Mouse (Mus musculus): ENCODE data around the gene Rpl39l.
"Not testable (repeated sequence)": the region's sequence is repeated elsewhere in the genome, so short reads cannot be mapped to it uniquely, and the experiment has no call there.

The Rpl39l gene

DNA sequence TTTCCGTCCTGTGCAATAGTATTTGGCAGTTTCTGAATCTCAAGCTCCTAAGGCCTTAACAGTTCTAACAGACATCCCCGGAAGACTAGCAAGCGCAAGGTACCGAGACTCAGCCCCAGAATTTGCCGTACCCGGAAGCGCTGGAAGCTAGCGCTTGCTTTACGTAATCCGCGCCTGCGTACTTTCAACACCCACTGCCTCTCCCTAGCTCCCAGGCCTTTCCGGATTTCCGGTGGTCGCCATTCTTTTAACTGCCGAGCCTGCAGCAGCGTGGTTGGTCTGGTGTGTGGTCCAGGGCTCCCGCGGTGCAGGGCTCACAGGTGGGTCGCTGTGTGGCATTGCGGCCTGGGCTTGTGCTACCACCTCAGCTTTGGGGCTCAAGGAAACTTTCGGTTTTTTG lies at the start of gene Rpl39l:
Gene Rpl39l (plus strand): TSS at position 222 of the 400 bp plus-strand sequence.
- no peak for DNase-seq

DNA sequence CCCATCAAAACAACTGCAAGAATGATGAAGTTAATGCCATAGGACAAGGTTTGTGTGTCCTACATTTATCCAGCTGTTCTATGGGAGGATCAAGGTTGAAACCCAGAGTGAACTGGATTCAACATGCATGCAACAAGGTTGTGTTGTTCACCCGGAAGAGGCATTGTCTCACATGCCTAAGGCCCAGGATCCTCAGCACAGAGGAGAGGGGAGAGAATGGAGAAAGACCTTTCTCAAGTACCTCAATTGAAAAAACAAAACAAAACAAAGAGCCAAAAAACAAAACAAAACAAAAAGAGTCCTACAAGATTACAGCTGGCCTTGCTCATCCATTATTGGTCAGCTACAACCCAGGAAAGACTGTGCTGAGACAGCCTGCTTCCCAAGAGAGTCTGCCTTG lies 42.4 kb upstream of the Rpl39l start:
- no peak for DNase-seq

DNA sequence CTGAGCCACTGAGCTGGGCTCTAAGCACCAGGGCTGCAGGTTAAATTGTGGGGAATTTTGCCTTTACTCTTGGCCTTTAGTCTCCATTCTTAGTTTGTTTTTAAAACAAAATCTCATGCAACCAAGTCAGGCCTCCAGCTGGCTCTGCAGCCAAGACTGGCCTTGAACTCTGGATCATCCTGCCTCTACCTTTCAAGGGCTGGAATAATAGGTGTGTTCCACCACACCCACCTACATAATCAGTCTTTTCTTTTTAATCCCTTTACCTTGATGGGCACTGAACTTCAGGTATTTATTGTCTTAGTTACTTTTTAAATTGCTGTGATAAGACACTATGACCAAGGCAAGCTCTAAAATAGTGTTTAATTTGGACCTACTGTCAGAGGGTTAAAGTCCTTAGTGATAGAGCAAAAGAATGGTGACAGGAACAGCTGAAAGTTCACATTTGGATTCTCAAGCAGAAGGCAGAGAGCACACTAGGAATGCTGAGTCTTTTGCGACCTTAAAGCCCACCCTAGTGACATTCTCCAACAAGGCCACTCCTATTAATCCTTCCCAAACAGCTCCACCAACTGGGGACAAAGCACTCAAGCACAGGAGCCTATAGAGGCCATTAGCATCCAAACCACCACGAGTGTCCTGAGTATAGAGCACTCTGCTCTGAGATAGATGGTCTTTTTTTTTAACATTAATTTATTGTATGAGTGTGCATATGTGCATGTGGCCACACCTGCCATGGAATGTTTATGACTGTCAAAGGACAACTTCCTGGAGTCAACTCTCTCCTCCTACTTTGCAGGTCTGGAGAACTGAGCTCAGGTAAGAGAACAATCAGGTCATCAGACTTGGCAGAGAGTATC lies 40.7 kb upstream of the Rpl39l start:
- no peak for DNase-seq

DNA sequence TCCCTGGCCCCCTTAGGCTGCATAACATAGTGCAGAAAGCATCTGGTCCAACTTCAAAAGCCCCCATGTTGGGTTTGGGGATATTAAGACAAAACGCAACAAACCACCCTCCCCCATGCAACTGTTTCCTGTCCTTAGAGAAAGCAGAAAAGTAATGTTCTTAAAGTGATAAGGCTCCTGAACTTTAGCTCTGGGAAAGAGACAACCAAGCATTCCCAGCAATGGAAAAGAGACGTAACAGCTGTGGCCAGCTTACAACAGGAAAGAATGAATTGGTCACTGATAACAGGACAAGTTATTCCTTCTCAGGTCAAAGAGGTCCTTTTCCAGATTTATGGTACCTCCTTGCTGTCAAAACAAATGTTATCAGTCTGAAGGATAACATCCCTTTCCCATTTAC lies 26.9 kb upstream of the Rpl39l start:
- DNase-seq = no peak

DNA sequence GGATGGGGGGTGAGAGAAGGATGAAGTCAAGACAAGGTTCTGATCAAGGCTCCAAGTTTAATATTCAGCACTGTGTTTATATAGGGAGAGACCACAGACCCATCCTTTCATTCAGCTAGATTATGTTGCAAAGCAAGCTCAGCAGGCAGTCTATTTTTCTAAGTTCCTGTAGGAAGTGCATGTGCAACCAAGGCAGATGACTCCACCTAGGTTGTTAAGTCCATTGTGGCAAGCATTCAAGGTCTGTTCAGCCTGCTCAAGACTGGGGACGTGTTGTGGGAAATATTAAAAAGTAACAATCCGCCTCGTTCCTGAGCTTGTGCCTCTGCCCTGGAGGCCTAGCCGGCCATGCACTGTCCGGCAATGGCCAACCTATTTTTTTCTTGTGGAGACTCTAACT lies 22.6 kb upstream of the Rpl39l start:
- no peak for DNase-seq

DNA sequence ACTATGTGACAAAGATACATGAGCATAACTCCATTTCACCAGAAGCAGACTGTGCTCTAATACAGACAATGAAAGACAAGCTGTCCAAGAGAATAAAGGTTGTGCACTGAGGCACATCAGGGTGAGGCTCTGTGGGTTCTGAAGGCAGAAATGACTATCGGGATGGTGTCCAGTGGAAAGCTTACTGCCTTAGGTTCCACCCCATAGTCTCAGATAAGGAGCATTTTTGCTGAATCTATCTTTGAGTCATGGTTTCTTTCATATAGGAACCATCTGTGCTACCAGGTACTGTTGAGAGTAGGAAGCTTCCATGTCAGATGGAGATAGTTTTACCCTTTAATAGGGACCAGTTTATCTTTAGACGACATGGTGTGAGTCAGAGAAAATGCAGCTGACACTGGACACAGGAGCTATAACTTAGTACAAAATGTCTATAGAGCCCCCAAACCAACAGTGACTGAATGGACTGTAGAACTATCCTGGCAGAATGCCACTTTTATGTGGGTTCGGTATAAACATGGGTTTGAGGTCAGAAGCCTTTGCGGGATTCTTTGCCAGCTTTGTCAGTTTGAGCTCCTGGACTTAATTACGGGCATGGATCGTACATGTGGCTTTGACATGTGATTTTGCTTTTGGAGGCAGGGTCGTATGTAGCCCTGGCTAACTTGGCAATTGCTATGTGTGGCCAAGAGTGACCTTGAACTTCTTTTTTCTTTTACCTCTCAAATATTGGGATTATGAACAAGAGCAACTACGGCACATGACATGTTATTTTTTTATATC lies 712 bp upstream of the Rpl39l start:
- no peak for DNase-seq

DNA sequence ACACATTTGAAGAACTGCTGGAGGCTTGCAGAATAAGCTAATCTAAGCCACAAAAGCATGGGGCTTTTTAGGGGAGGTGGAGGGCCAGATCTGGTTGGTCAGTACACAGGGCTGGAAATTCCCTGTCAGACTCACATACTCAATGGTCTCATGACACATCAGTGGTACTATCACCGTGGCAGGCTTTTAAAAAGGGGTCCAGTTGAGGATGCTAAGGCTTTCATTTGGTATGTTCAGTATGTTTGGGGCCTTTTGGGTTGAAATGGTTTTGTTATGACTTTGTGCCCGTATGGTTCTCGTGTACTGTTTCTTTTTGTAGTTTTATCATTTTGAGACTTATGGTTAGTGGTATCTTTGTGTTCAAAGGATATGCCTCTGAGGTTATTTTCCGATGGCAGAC lies 1.2 kb downstream of the Rpl39l start:
- no peak for DNase-seq

DNA sequence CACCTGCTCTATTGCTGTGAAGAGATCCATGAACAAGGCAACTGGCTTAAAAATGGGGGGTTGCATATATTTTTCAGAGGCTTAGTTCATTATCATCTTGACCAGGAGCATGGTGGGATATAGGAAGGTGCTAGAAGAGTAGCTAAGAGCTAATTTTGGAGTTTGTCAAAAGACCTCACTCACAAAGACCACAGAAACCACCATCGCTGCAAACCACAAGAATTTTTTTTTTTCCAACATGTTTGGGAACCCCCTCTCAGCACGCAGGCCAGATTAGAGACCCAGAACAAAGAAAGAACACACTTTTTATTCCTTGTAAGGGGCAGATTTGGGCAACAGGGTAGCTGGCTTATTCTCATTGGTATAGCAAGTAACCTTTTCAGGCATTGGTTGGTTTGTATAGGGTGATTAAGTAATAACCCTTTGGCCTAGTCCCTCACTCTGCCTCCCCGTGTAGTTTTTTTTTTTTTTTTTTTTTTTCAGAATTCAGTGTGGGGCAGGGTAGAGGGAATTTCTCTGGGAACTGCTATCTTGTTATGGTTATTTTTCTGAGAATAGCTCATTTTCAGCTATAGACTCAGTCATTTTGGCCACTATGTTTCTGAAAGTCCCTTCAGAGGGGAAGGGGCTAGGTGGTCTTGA lies 2.3 kb downstream of the Rpl39l start:
- no peak for DNase-seq

DNA sequence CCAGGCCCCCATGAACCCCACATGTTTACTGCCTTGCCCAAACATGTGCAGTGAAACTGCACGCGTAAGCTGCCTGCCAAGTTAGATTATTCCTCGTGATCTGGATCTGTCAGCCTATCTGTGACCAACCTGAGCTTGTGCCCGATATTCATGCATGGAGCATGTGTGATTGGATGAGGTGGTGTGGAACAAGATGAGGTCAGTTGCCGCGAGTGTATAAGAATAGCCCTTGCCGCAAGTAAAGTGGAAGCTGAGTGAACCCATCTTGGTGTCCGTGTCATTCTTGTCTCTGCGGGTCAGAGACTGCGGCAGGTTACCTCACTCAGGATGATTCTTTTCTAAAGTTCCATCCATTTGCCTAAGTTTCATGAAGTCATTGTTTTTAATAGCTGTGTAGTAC lies 17.4 kb downstream of the Rpl39l start:
- DNase-seq = not testable (repeated sequence)

DNA sequence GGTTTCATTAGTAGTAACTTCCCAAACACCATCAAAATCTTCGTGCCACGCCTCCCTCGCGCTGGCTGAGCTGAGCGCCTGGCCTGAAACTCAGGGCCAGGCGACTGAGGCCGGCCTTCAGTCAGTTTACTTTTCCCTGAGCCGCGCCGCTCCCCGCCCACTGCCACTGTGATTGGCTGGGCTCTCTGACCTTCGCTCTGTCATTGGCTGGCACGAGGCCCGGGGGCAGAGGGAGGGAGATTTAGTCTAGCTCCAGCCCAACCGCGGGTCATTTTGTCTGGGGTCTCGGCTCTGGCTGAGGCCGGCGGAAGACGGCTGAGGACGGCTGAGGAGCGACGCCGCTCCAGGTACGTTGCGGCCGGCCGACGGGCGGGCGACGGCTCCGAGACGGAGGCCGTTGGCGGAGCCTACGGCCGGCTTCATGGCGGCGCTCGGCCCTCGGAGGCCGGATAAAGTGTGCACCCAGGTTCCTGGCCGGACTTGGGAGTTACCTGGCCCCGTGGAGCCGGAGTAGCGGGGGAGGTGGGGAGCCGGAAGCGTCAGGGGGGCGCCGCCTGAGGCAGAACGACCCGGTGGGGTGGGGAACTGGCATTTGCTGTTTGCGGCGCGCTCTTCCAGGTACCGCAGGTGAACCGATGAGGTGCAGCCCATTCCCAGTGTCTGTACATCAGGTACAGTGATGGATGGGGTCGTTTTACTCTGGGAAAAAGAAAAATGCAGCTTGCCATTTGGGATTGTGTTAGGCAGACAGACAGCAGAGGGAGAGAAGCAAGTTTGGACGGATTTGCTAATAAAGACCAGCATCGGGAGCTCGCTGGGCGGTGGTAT lies 22.9 kb downstream of the Rpl39l start, which contains the start of gene Atf7ip2:
Gene Atf7ip2 (plus strand): TSS at position 34 of the 828 bp plus-strand sequence.
- peak; percentile 1 to 5 for DNase-seq

DNA sequence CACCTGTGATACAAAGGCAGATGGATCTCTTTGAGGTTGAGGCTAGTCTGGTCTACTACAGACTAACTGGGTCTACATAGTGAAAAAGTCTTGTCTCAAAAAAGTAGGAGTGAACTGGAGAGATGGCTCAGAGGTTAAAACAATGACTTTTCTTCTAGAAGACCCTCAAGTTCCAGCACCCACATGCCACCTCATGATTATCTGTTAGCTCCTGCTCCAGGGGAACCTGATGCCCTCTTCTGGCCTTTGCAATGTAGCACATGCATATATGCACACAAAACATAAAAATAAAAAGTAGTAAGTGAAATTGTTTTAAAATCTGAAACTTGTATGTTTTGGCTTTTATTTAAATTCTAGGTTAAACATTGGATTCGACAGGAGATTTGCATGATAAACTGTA lies 38.8 kb downstream of the Rpl39l start:
- DNase-seq = no peak

DNA sequence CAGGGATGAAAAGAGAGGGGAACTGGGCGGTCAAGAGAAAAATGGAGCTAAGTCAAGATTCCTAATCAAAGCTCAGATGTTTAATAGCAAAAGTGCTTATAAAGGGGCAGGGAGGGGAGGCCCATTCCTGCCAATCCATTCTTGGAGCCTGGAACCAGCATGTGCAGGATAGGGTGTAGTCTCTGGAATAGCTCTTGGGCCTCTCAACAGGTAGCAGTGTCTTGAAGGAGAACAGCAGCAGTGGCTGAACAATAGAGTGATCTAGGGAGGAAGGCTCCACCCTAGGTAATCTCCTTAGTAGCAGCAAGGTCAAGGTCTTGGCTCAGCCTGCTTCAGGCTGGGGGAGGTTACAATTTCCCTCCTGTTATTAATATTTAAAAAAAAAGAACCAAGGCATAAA lies 46.3 kb downstream of the Rpl39l start:
- not testable (repeated sequence) for DNase-seq

DNA sequence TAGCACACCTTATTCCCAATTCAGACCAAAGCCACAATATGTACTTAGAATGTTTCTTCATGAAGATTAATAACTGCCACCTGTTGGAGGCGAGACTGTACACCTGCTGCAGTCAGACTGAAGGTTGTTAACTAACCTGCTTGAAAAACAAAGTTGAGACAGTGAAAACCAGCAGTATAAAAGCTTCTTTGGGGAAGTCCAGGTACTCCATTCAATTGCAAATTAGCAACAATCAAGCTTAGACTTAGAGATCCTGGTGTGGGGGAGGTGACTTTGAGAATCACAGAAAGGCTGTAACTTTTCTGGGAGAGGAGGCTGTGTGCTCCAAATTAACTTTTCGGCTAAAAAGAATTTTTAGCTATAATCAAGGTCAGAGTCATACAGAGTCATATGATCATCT lies 47.0 kb downstream of the Rpl39l start:
- not testable (repeated sequence) for DNase-seq
